Mouse (Mus musculus) ES-CJ7 (cell line): ENCODE data around the gene Sept8.
A peak's percentile ranks its signal among the peaks of the same experiment; 100 is the strongest.

Experiments
- DNase-seq: peaks from one replicate; pipeline ENCODE4 v3.0.0; 2011; ENCODE audit warnings: low read depth, low spot score

The Sept8 gene

GRCm38 (mm10) chr11:53519207-53520121 is at the start of gene Sept8:
Sept8 (plus strand) TSS chr11:53519257.
- peak; percentile 55 for DNase-seq

DNA sequence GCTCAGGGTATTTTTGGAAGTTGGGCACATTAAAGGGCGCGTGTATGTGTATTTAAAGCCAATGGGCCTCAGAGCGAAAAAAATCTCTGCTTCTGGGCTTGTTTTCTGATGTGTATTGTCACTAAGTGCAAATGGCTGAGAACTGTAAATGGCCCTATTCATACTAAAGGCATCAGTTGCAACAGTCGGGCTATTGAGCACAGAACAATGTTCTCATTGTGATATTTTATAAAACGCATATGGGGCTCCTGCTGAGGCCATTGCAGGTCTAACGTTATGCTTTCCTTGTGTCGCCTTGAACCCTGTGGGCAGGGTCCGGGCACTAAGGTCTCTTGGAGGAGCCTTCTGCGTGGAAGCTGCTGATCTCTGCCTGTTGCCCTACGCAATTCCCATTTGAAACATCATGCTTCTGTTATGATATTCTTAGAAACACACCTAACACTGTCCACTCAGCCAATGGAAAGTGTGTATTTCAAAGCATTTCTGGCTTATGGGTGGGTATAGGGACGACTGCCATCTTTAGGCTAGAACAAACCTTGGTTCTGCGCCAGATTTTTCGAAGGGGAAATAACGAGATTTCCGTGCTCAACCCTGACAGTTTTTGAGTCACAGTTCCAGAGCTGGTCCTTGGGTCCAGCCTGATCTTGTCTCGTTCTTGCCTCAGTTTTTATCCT is 49.6 kb upstream of the Sept8 start:
- no peak for DNase-seq

- DNase-seq, result peak; percentile 89
Measured at GRCm38 (mm10) chr11:53469968-53470695, 48.9 kb upstream of the Sept8 start, which contains the start of gene Gm9837. Gm9837 (minus strand) TSS chr11:53470479.

GRCm38 (mm10) chr11:53472709-53473108 is 46.3 kb upstream of the Sept8 start:
- no peak for DNase-seq

- no peak for DNase-seq
Measured at GRCm38 (mm10) chr11:53475620-53476019, 43.4 kb upstream of the Sept8 start.

DNA sequence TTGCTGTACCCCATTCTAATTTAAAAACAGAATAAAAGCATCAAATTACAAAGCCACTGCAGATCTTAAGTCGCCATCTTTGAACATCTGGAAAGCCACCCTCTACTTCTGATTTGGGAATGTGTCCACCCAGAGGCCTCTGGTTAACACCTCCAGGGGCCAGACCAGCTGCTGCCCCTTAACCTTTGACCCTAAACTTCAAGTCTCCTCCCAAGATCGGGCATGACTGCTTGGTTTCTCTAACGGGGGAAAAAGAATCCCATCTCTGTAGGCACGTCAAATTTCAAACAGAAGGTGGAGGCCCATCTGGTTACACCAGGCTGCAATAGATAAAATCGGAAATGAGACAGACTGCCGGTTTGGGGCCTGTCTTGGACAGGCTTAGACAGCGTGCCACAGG is 41.2 kb upstream of the Sept8 start:
- no peak for DNase-seq

- peak; percentile 29 for DNase-seq
Measured at GRCm38 (mm10) chr11:53478383-53479170, 40.5 kb upstream of the Sept8 start.

- DNase-seq, result no peak
Measured at GRCm38 (mm10) chr11:53479171-53479782, 39.8 kb upstream of the Sept8 start.

GRCm38 (mm10) chr11:53479783-53480301 is 39.2 kb upstream of the Sept8 start, which contains the start of the genes Gm9945 and Sowaha:
Gm9945 (plus strand) TSS chr11:53480166.
Sowaha (minus strand) TSS chr11:53480274.
- peak; percentile 77 for DNase-seq

- no peak for DNase-seq
Measured at GRCm38 (mm10) chr11:53481088-53481730, 37.8 kb upstream of the Sept8 start.

DNA sequence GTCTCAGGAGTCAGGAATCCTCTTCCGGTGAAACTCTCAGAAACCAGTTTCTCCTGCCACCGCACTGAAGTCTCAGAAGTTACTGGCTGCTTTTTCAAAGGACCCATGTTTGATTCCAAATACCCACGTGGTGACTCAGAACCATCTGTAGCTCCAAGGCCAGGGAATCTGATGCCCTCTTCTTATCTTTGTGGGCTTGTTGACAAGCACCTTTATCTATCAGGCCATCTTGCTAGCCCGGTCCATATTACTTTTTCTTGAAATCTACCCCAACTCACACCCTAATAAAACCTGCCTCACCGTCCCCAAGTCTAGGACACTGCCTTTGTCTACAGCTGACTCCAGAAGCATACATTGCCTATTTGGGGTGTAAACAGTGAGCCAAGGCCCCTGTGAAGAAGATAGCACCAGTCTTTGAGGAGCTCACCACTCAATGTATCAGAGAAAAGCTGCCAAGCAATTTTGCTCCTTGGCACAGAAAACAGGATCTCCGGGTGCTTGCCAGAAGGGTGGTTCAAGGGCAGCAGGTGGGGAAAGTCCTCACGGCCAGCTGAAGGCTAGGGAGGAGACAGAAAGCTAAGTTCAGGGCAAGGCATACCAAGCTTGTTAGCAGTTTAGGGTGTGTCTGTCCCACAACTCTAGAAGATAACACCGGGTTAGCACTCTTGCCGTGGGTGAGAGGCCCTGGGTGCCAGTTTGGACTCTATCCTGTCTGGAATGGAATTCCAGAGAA is 35.7 kb upstream of the Sept8 start:
- no peak for DNase-seq

GRCm38 (mm10) chr11:53485719-53486118 is 33.3 kb upstream of the Sept8 start:
- peak; percentile 64 for DNase-seq

- no peak for DNase-seq
Measured at GRCm38 (mm10) chr11:53486351-53486750, 32.7 kb upstream of the Sept8 start.

GRCm38 (mm10) chr11:53486822-53487594 is 32.0 kb upstream of the Sept8 start:
- DNase-seq, result peak; percentile 27

GRCm38 (mm10) chr11:53489007-53489406 is 30.1 kb upstream of the Sept8 start:
- DNase-seq, result peak; percentile 51

DNA sequence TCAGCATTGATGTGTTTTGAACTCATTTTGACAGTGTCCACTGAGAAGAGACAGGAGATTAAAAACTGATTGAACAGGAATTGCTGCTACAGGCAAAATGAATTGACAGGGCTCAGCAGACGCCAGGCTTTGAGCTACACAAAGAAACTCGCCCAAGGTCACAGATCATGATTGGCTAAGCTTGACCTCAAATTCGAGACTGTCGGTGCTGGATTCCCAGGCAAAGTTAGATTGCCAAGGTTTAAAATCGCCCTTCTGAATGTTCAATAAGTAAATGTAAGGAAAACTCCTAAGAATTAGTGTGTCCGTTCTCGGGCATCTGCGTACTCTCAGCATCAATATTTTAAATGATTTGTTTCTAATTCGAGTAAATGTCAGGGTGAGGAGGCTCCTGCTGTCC is 29.6 kb upstream of the Sept8 start:
- DNase-seq, result no peak

DNA sequence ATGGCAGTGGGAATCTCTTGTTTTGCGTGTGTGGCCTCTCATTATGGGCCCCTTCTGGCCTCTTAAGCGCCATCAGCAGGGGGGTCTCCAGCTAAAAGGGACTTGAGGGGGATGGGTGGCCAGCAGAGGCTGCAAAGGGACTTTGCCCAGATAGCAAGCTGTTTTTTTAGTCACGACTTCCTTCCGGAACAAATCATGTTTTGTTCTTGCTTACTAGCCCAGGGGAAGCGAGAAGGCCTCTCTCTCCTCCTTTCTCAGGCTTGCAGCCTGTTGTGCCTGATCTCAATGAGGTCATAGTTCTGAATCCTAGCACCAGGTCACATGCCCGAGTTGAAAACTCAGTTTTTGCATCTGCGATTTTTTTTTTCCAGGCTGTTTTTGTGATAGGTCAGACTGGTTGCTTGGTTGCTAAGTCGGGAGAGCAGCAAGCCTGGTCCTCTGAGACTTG is 27.1 kb upstream of the Sept8 start:
- no peak for DNase-seq

DNA sequence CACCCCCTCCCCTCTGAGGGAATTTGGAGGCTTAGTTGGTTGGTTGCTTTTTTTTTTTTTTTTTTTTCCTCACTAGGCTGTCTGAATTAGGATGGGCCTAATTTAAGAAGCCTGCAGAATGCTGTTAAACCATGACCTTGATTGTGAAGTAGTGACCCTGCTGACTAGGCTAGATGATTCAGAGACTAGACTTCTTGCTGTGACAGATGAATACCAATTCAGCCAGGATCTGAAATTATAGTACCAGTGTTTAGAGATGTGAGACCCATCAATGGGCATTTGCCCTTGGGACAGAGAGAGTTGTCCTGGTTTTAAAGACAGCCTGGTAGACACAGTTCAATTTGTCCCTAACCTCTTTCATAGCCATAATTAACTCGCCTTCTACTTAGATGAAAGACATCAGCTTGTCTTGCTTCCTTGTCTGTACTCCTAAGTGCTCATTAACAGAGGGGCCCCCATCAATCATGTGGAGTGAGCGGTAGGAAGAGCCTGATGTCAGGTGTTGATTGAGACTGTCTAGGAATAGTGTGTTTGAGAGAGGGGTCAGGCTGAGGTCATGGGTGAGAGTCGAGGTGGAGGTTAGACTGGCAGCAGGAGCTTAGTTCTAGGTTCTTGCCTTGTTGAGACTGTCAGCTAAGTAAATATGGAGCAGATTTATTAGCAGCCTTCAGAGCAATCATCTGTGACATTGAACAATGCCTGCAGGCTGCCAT is 25.7 kb upstream of the Sept8 start:
- DNase-seq, result no peak
